Mouse (Mus musculus): ENCODE data around the gene Adap1. TPM values are rescaled to one million over a fixed set of nuclear protein-coding genes. Genes with fewer than 3 reads are reported as not detected.

Gene Adap1
- total RNA-seq, 1 experiment: 65.0 TPM

GRCm38 (mm10) chr5:139290467-139291259 is 34.8 kb downstream of the Adap1 start:
- no peaks in the 10 kb centered on the region for H3K9me3 ChIP-seq (ENCODE audit: control insufficient read depth, insufficient read depth, low read depth, low read length)
- TF ChIP-seq MAFK (IDR thresholded peaks at IDR 0.05; ENCODE audit: insufficient read depth, low read depth, low read length) (no peak), ZNF384 (IDR thresholded peaks at IDR 0.05; ENCODE audit: low read depth, low read length) (no peak)
- H3K4me3 ChIP-seq (ENCODE audit: insufficient read depth in 1 of 2, low read depth in 1 of 2, low read length in 2 of 2, poor library complexity in 1 of 2, severe bottlenecking in 1 of 2): no peak overlapping the region
- peaks cover 9% of the 10 kb centered on the region; the same call in 1 of the 2 replicates for H3K36me3 ChIP-seq (ENCODE audit: control insufficient read depth, insufficient read depth, low read length, poor library complexity, severe bottlenecking)
- no peak overlapping the region for H3K9ac ChIP-seq (ENCODE audit: insufficient read depth, low read depth, low read length, poor library complexity, severe bottlenecking)
- DNase-seq (ENCODE audit: low read depth, low spot score): no peak
- H3K27ac ChIP-seq (ENCODE audit: insufficient read depth, low read depth, low read length, poor library complexity, severe bottlenecking): no peak overlapping the region
- H3K4me1 ChIP-seq (ENCODE audit: control insufficient read depth in 2 of 2, insufficient read depth in 2 of 2, low read length in 2 of 2, poor library complexity in 1 of 2): peaks cover 0 to 20% of the 10 kb centered on the region in 2 experiments; a peak in 2 of 4 replicates
- in situ Hi-C loops (cut with MboI; ENCODE audit: low sequenced_read_pairs in 2 of 2, unreplicated experiment in 2 of 2): no loop called here

- in situ Hi-C loops (cut with MboI; ENCODE audit: low sequenced_read_pairs in 2 of 2, unreplicated experiment in 2 of 2): no loop called here
Observed at GRCm38 (mm10) chr5:139288591-139288990, 36.8 kb downstream of the Adap1 start.

GRCm38 (mm10) chr5:139287787-139288186 is 37.6 kb downstream of the Adap1 start:
- Histone ChIP-seq H3K36me3 (ENCODE audit: control insufficient read depth, insufficient read depth, low read length, poor library complexity, severe bottlenecking) (peaks cover 16% of the 10 kb centered on the region; the same call in 1 of the 2 replicates), H3K9me3 (ENCODE audit: control insufficient read depth, insufficient read depth, low read depth, low read length) (no peaks in the 10 kb centered on the region), H3K4me3 (ENCODE audit: insufficient read depth in 1 of 2, low read depth in 1 of 2, low read length in 2 of 2, poor library complexity in 1 of 2, severe bottlenecking in 1 of 2) (no peak overlapping the region), H3K27ac (ENCODE audit: insufficient read depth, low read depth, low read length, poor library complexity, severe bottlenecking) (no peak overlapping the region), H3K4me1 (ENCODE audit: control insufficient read depth in 2 of 2, insufficient read depth in 2 of 2, low read length in 2 of 2, poor library complexity in 1 of 2) (peaks cover 0 to 32% of the 10 kb centered on the region in 2 experiments; a peak in 2 of 4 replicates), H3K9ac (ENCODE audit: insufficient read depth, low read depth, low read length, poor library complexity, severe bottlenecking) (no peak overlapping the region)
- DNase-seq (ENCODE audit: low read depth, low spot score): no peak
- in situ Hi-C loops (cut with MboI; ENCODE audit: low sequenced_read_pairs in 2 of 2, unreplicated experiment in 2 of 2): no loop called here
- TF ChIP-seq CHD2 (IDR thresholded peaks at IDR 0.05; ENCODE audit: low read depth, low read length) (no peak), ZC3H11A (IDR thresholded peaks at IDR 0.05; ENCODE audit: borderline replicate concordance, low read depth, low read length) (no peak), MAFK (IDR thresholded peaks at IDR 0.05; ENCODE audit: insufficient read depth, low read depth, low read length) (no peak), HCFC1 (IDR thresholded peaks at IDR 0.05; ENCODE audit: borderline replicate concordance, insufficient read depth, low read length) (no peak), ZNF384 (IDR thresholded peaks at IDR 0.05; ENCODE audit: low read depth, low read length) (no peak)

More at GRCm38 (mm10) chr5:139288591-139288990, 36.8 kb downstream of the Adap1 start:
- Histone ChIP-seq H3K27ac (ENCODE audit: insufficient read depth, low read depth, low read length, poor library complexity, severe bottlenecking) (no peak overlapping the region), H3K9me3 (ENCODE audit: control insufficient read depth, insufficient read depth, low read depth, low read length) (no peaks in the 10 kb centered on the region), H3K36me3 (ENCODE audit: control insufficient read depth, insufficient read depth, low read length, poor library complexity, severe bottlenecking) (peaks cover 16% of the 10 kb centered on the region; the same call in 1 of the 2 replicates), H3K9ac (ENCODE audit: insufficient read depth, low read depth, low read length, poor library complexity, severe bottlenecking) (no peak overlapping the region), H3K4me1 (ENCODE audit: control insufficient read depth in 2 of 2, insufficient read depth in 2 of 2, low read length in 2 of 2, poor library complexity in 1 of 2) (peaks cover 0 to 29% of the 10 kb centered on the region in 2 experiments; a peak in 2 of 4 replicates), H3K4me3 (ENCODE audit: insufficient read depth in 1 of 2, low read depth in 1 of 2, low read length in 2 of 2, poor library complexity in 1 of 2, severe bottlenecking in 1 of 2) (no peak overlapping the region)
- no peak for TF ChIP-seq HCFC1 (IDR thresholded peaks at IDR 0.05; ENCODE audit: borderline replicate concordance, insufficient read depth, low read length)
- TF ChIP-seq ZNF384 (IDR thresholded peaks at IDR 0.05; ENCODE audit: low read depth, low read length): no peak
- TF ChIP-seq ZC3H11A (IDR thresholded peaks at IDR 0.05; ENCODE audit: borderline replicate concordance, low read depth, low read length): no peak
- no peak for TF ChIP-seq CHD2 (IDR thresholded peaks at IDR 0.05; ENCODE audit: low read depth, low read length)
- no peak for TF ChIP-seq MAFK (IDR thresholded peaks at IDR 0.05; ENCODE audit: insufficient read depth, low read depth, low read length)
- no peak for DNase-seq (ENCODE audit: low read depth, low spot score)

GRCm38 (mm10) chr5:139287099-139287498 is 38.3 kb downstream of the Adap1 start:
- in situ Hi-C loops (cut with MboI; ENCODE audit: low sequenced_read_pairs in 2 of 2, unreplicated experiment in 2 of 2): no loop called here
- TF ChIP-seq ZC3H11A (IDR thresholded peaks at IDR 0.05; ENCODE audit: borderline replicate concordance, low read depth, low read length): no peak
- no peak for TF ChIP-seq HCFC1 (IDR thresholded peaks at IDR 0.05; ENCODE audit: borderline replicate concordance, insufficient read depth, low read length)
- no peak for TF ChIP-seq ZNF384 (IDR thresholded peaks at IDR 0.05; ENCODE audit: low read depth, low read length)
- TF ChIP-seq MAFK (IDR thresholded peaks at IDR 0.05; ENCODE audit: insufficient read depth, low read depth, low read length): no peak
- TF ChIP-seq CHD2 (IDR thresholded peaks at IDR 0.05; ENCODE audit: low read depth, low read length): no peak
- Histone ChIP-seq H3K4me3 (ENCODE audit: insufficient read depth in 1 of 2, low read depth in 1 of 2, low read length in 2 of 2, poor library complexity in 1 of 2, severe bottlenecking in 1 of 2) (no peak overlapping the region), H3K9me3 (ENCODE audit: control insufficient read depth, insufficient read depth, low read depth, low read length) (no peaks in the 10 kb centered on the region), H3K9ac (ENCODE audit: insufficient read depth, low read depth, low read length, poor library complexity, severe bottlenecking) (no peak overlapping the region), H3K36me3 (ENCODE audit: control insufficient read depth, insufficient read depth, low read length, poor library complexity, severe bottlenecking) (peaks cover 16% of the 10 kb centered on the region; the same call in 1 of the 2 replicates), H3K27ac (ENCODE audit: insufficient read depth, low read depth, low read length, poor library complexity, severe bottlenecking) (no peak overlapping the region), H3K4me1 (ENCODE audit: control insufficient read depth in 2 of 2, insufficient read depth in 2 of 2, low read length in 2 of 2, poor library complexity in 1 of 2) (peaks cover 0 to 30% of the 10 kb centered on the region in 2 experiments; a peak in 2 of 4 replicates)
- DNase-seq (ENCODE audit: low read depth, low spot score): no peak

Measured in ES-E14 (cell line).